Mouse (Mus musculus): ENCODE data around the gene Kcnn4. TPM values are rescaled to one million over a fixed set of nuclear protein-coding genes. Genes with fewer than 3 reads are reported as not detected.

The Kcnn4 gene
- 72.1 and 73.9 TPM in 2 replicates for polyA plus RNA-seq (2012)

DNA sequence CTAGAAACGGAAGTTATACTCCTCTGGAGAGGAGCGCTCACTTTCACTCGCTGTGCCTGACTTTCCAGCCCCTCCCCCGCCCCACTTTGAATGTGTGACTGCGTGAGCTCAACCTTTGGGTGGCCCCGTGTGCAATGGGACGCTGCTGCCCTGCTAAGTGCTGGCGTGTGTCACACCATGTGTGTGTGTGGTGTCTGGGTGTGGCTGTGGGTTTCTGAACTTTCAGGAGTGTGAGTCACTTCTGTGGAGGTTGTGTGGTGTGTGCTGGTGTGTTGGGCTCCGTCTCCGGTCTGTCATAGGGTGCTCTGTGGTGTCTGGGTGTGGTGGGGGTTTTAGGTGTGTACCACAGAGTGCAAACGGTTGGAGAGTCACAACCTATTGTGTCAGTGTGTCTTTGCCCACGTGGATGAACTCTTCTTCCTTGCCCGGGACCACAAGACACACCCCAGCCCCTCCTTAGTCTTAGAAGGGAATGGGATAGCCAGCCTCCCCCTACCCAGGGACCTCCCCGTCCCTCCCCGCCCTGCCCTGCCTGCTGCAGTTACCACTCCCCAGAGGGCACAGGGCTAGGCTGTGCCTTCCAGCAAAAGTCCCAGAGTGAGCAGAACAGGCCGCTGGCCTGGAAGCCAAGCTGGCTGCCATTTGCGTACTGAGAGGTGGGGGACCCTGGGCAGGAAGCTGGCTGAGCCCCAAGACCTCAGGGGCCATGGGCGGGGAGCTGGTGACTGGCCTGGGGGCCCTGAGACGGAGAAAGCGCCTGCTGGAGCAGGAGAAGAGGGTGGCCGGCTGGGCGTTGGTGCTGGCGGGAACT is at the start of gene Kcnn4:
Kcnn4 (plus strand) TSS at position 533 of the 811 bp plus-strand sequence.
- no peak for TF ChIP-seq GATA1 (IDR thresholded peaks at IDR 0.05; ENCODE audit: low read length)

DNA sequence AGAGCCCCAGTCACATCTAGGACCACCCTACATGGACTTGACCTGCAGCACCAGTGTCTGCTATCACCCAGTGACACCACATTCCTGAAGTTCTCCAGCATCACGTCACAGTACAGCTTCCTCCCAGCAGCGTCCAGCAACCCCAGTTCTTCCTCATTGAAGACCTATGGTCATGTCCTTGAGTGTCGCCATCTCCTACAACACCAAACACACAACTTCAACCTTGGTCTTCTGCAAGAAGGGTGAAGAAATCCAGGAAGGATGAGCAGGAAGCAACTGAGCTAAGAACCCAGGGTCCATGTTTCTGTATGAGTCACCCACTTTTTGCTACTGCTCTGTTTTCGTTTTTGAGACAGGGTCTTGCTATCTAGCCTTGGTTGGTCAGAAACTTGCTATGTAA is 47.5 kb upstream of the Kcnn4 start:
- no peak for TF ChIP-seq GATA1 (IDR thresholded peaks at IDR 0.05; ENCODE audit: low read length)

DNA sequence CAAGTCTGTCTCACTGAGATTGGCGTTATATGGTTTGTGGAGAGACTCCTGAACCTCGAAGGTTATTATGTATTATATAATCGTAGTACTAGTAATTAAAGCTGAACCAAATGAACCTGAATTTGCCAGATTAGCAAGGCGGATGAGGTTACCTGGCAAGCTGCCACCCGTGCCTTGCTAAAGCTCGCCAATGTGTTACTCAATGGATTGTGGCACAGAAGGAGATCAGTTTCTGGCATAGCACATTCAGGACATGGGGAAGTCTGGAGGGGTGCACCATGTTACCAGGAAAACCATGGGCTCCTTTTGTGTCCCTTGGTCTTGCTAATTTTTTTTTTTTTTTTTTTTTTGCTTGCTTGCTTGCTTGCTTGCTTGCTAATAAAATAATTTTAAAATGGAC is 44.9 kb upstream of the Kcnn4 start:
- TF ChIP-seq GATA1 (IDR thresholded peaks at IDR 0.05; ENCODE audit: low read length): no peak

DNA sequence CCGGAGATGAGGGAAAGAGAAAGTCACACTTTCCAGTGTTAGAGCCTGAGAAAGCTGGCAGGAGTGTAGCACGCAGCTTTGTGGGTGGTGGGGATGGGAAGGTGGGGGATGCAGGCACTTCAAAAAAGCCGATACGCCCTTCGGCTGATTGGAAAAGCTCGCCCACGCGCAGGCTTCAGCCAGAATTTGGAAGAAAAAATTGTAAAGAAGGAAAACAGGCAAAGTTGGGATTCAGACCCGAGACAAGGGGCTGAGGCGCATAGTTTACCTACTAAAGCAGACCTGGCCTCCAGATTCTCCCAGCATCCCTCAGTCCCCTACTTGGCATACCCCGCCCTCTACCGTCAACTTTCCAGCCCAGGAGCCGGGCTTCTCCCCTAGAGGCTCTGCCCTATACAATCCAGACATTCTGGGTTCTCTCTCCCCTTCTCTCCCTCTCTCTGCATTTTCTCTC is 44.4 kb upstream of the Kcnn4 start:
- no peak for TF ChIP-seq GATA1 (IDR thresholded peaks at IDR 0.05; ENCODE audit: low read length)

DNA sequence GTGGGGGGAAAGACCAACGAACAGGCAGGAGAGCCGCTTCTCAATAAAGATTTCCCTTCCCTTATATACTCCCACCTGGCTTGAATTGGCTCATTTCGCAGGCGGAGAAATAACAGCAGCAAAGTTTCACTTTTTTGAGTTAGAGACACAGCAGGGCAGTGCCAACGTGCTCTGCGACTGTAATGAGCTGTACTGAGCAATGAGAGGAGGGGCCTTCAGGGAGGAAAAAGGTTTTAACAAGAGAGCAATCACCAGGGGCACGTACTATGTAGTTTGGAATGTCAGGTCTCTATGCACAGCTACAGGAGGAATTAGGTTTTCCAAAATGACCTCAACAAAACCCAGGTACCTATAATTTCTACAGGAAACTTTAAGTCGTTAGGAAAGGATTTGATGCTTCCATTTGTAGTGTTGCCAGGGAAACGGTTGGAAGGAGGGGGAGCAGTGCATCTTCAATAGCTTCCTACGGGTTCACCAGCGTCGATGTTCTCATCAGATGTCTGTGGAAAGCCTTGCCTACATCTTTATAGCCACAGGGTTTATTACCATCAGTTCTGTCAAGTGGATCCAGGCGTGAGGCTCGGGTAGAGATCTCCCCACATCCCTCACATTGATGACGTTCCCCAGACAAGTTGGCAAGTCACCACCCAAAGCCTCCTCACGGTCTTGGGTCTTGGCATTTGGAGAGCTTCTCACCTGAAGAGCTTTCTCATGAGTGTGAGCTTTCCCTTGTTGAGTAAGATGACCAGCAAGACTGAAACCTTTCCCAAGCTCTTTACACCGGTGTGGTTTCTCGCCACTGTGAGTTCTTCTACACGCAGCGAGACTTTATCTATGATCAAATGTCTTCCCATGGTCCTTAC is 43.6 kb upstream of the Kcnn4 start:
- TF ChIP-seq GATA1 (IDR thresholded peaks at IDR 0.05; ENCODE audit: low read length): no peak

DNA sequence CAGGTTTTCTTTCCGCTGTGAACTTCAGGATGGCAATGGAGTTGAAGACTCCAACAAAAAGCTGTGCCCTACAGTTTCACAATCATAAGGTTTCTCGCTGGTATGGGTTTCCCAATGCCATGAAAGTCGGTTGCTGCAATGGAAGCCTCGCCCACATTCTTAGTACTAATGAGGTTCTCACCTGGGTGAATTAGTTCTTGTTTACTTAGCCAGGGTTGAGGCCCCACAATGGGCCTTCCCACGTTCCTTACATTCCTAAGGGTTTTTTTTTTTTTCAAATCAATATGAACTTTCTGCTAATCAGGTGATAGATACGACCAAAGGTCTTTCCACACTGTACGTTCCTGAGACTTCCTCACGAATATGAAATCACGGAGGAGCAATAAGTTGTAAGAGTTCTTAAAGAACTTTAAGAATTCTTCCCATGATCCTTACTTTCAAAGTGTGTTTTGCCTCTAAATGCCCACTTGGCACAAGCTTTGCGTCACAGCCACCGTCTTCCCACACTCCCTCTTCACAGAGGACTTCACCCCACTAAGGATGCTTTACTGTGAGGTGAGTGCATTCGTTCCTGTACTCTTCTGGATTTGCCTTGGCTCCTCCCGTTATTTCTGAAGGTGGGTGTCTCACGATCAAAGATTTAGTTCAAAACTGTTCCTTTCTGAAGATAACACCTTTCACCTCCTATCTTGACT is 42.6 kb upstream of the Kcnn4 start:
- TF ChIP-seq GATA1 (IDR thresholded peaks at IDR 0.05; ENCODE audit: low read length): no peak

DNA sequence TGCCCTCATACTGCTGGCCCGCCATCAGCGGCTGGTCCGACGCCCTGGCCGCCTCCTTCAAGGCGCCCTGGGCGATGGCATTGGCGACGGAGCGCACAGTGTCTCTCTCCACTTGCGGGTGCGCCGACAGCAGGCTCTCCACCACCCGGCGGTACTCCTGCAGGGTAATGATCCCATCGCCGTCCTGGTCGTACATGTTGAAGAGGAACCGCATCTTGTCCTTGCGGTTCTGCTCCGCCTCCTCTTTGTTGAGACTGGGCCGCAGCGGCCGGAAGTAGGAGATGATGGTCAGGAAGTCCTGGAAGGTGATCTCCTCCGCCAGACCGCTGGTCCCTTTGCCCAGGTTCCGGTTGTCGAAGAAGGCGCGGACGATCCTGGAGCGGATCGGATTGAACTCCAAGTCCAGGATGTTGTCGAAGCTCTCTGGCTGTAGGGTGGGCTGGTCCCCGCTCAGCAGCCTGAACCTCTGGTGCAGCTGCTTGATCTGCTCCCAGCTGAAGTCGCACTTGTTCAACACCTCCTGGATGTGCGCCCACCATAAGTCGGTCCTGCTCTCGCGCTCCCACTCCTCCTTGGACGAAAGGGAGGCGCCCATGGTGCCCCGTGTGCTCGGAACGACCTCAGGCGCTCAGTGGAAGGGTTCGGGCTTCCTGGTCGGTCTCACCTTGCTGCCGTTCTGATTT is 36.6 kb upstream of the Kcnn4 start, which contains the start of gene Tescl:
Tescl (minus strand) TSS at position 633 of the 683 bp plus-strand sequence.
- no peak for TF ChIP-seq GATA1 (IDR thresholded peaks at IDR 0.05; ENCODE audit: low read length)

DNA sequence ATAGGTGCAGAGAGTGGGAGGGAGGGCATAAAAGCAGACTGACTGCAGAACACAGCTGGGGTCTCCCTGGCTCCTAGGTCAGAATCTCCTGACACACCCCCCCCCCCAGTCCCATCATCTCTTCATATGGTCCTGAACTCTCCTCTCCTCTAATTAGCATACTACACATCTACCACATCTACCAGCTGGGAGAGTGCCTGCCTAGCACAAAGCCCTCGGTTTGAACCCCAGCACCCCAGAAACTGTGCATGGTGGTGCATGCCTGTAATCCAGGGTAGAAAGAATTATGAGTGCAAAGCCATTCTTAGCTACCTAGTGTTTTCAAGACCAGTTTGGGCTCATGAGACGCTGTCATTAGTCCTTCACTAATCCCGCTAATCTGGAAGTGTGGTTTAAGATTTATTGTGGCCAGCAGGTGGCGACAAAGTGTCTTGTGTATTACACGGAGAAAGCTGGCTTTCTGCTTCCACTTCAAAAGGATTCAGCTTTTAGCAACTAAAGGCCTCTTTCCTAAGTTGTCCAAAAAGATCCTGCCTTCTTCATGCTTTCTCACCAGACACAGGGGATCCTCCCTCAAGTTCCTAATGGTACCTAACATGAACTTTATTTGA is 34.3 kb upstream of the Kcnn4 start:
- TF ChIP-seq GATA1 (IDR thresholded peaks at IDR 0.05; ENCODE audit: low read length): no peak

DNA sequence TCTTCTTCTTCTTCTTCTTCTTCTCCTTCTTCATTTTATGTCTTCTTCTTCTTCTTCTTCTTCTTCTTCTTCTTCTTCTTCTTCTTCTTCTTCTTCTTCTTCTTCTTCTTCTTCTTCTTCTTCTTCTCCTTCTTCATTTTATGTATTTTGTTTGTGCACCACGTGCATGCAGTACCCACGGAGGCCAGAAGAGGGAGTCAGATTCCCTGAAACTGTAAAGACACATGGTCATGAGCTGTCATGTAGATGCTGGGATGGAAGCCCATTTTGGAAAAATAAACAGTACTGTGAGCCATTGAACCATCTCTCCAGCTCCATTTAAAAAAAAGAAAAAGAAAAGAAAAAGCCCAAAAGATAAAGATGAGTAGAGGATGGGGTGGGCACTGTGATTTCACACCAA is 31.8 kb upstream of the Kcnn4 start:
- TF ChIP-seq GATA1 (IDR thresholded peaks at IDR 0.05; ENCODE audit: low read length): no peak

DNA sequence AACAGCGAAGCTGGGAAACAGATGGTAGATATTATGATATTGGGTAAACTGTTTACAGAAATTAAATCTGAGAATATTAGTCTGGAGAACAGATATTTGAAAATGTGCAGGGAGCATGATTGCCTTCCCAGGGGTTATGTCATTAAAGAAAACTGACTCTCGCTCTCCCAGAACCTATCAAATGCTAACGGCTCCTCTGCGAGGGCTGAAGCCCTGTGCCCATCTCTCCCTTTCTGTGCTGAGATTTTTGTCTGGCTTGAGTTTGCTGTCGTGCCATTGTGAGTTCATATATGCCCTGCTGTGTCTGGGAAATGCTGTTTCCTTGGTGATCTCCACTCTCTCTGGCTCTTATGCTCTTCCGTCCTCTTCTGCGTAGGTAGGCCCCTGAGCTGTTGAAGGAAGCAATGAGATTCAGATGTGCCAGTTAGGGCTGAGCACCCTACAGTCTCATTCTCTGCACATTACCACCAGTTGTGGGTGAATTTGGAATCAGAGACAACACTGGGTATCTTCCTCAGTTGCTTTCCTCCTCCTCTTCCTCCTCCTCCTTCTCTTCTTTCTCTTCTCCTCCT is 26.3 kb upstream of the Kcnn4 start:
- no peak for TF ChIP-seq GATA1 (IDR thresholded peaks at IDR 0.05; ENCODE audit: low read length)

DNA sequence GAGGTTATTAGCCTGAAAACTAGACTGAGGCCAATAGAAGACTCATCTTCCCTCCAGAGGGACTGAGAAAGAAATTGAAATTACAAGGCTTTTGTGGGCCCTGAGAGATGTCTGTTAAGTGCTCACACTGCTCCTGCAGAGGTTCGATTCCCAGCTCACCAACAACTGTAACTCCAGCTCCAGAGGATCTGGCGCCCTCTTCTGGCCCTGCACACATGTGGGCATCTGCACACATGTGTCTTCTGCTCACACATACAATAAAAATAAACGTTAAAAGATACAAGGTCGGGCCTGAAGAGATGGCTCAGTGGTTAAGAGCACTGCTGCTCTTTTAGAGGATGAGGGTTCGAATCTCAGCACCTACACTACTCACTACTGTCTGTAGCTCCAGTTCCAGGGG is 23.6 kb upstream of the Kcnn4 start:
- TF ChIP-seq GATA1 (IDR thresholded peaks at IDR 0.05; ENCODE audit: low read length): no peak

DNA sequence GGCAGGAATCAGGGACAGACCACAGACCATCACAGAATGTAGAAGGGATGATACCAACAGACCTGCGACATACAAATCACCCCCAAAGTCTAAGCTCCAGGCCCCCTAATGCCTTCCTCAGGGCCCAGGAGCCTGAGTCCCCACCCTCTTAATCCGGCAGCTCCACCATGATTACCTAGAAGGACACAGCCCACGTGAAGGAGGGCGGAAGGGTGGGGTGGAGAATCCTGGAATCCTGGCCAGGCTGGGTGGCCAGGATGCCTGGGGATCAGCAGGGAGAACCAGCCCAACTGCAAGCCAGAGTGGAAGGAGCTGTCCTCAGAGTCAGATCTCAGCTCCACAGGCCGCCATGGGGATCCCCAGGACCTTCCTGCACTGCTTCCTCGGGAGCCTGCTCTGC is 21.2 kb upstream of the Kcnn4 start, which contains the start of gene Lypd5:
Lypd5 (plus strand) TSS at position 301 of the 400 bp plus-strand sequence.
- TF ChIP-seq GATA1 (IDR thresholded peaks at IDR 0.05; ENCODE audit: low read length): no peak

DNA sequence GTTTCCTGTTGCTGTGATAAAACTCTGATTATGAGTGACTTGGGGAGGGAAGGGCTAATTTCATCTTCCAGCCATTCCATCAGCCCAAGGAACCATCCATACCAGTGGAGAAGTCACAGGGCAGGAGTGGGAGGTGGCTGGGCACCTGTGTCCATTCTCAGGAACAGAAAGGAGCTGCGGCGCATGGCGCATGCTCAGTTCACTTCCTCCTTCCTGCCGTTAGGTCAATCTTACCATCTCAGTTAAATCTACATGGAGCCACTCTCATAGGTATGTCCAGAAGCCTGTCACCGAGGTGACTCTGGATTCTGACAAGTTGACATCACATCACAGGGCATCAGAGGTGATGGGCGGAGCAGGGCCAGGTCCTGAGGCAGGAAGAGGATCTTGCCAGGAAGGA is 14.4 kb upstream of the Kcnn4 start:
- TF ChIP-seq GATA1 (IDR thresholded peaks at IDR 0.05; ENCODE audit: low read length): no peak

DNA sequence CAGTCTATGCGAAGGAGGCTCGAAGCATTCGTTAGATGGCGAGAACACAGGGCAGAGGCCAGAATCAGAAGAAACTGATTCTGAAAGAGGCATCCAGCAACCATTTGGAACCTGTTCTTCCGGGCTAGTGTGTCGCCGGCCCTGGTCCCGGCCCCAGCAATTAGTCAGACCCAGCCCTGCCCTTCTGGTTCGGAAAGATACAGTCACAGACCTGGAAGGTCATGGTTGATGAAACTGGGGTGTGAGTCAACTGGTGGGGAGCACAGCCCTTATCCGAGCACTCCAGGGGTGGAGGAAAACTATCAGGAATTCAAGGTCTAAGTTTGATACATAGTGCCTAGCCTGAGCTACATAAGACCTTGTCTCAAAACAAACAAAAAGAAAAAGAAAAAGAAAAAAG is 14.0 kb upstream of the Kcnn4 start:
- no peak for TF ChIP-seq GATA1 (IDR thresholded peaks at IDR 0.05; ENCODE audit: low read length)
